Mouse (Mus musculus) midbrain, embryonic 11.5 days (tissue): ENCODE data around the gene Fli1. TPM values are rescaled to one million over a fixed set of nuclear protein-coding genes. Genes with fewer than 3 reads are reported as not detected.

Source experiments
- ATAC-seq: fragments of 200-750 bp; cut with Nextera tagmentation; 2 replicates; pipeline ENCODE4 v1.8.0; 2017; ENCODE audit warnings: moderate TSS enrichment, moderate library complexity; ENCODE audit not compliant: low FRiP score
- DNase-seq: peaks from one replicate; pipeline ENCODE4 v3.0.0; 2015; ENCODE audit warnings: low spot score; ENCODE audit errors: missing footprints
- H3K27ac ChIP-seq: fragments of 300-500 bp; sonication (generic); 2 replicates; pipeline ENCODE4 v1.5.1; 2014; ENCODE audit warnings: low read depth, low read length
- H3K27me3 ChIP-seq: fragments of 300-500 bp; sonication (generic); 2 replicates; pipeline ENCODE4 v1.6.1; 2014; ENCODE audit warnings: mild to moderate bottlenecking, low read length, moderate library complexity, mixed read lengths; ENCODE audit not compliant: control insufficient read depth, insufficient read depth
- H3K36me3 ChIP-seq: fragments of 300-500 bp; sonication (generic); 2 replicates; pipeline ENCODE4 v1.6.1; 2014; ENCODE audit warnings: mild to moderate bottlenecking, low read length, moderate library complexity, mixed read lengths; ENCODE audit not compliant: control insufficient read depth, insufficient read depth
- H3K4me1 ChIP-seq: fragments of 300-500 bp; sonication (generic); 2 replicates; pipeline ENCODE4 v1.6.1; 2014; ENCODE audit warnings: low read length; ENCODE audit not compliant: control insufficient read depth, insufficient read depth
- H3K4me2 ChIP-seq: fragments of 300-500 bp; sonication (generic); 2 replicates; pipeline ENCODE4 v1.6.1; 2014; ENCODE audit warnings: mild to moderate bottlenecking, moderate library complexity
- H3K4me3 ChIP-seq: fragments of 300-500 bp; sonication (generic); 2 replicates; pipeline ENCODE4 v1.5.1; 2014; ENCODE audit warnings: low read depth, low read length
- H3K9ac ChIP-seq: fragments of 300-500 bp; sonication (generic); 2 replicates; pipeline ENCODE4 v1.6.1; 2014; ENCODE audit warnings: low read length
- H3K9me3 ChIP-seq: fragments of 300-500 bp; sonication (generic); 2 replicates; pipeline ENCODE4 v1.6.1; 2016; ENCODE audit warnings: low read length; ENCODE audit not compliant: control insufficient read depth
- WGBS: fragments of 180-500 bp; shearing (Covaris S2); extraction: QIAGEN DNeasy Blood & Tissue Kit; methylation state at CpG from one replicate; pipeline ENCODE4 v1.1.7; 2014; 5-methylcytosine and 5-hydroxymethylcytosine counted together
- polyA plus RNA-seq: library from polyadenylated mRNA; unstranded; fragments of >200 nt; fragmentation: Nextera tagmentation; extraction: Ambion mirVana; gene quantifications from 2 replicates; pipeline ENCODE4 v1.2.1, GENCODE M21; 2014

Gene Fli1
- polyA plus RNA-seq, 1 experiment from 2014 or later = 12.6 TPM

GRCm38 (mm10) chr9:32559859-32560258, 17.2 kb upstream of the Fli1 start:
- ATAC-seq = no peak
- no peak overlapping the region for H3K4me2 ChIP-seq
- H3K4me3 ChIP-seq = no peak overlapping the region
- no peaks in the 10 kb centered on the region; the same call in 1 of the 2 replicates for H3K27me3 ChIP-seq
- no peak overlapping the region for H3K9ac ChIP-seq
- no peak overlapping the region for H3K27ac ChIP-seq
- no peaks in the 10 kb centered on the region for H3K36me3 ChIP-seq
- no peak for DNase-seq
- WGBS = 83% methylated on average over 8 of the region's 8 CpGs
- H3K9me3 ChIP-seq = no peaks in the 10 kb centered on the region
- no peaks in the 10 kb centered on the region for H3K4me1 ChIP-seq

DNA sequence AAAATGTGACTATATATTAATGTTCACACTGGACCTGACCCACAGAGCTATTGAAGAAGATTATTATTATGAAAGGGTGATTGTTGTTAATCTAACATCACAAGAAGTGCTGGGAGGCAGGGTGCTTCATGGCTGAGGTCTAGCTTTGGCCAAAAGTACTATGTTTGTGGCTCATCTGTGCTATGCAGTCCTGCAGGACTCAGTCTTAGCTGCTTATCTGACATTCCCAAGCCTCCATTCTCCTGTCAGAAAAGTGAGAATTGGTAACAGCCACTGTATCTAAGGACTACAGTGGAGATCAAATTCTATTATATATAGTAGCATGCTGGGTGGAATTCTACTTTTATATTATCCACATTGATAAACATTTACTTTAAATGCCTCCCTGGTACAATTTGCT, 16.8 kb upstream of the Fli1 start:
- ATAC-seq (no peak), DNase-seq (no peak)
- no peak overlapping the region for H3K4me2 ChIP-seq
- H3K36me3 ChIP-seq = no peaks in the 10 kb centered on the region
- H3K9me3 ChIP-seq = no peaks in the 10 kb centered on the region
- no peak overlapping the region for H3K27ac ChIP-seq
- no peak overlapping the region for H3K4me3 ChIP-seq
- no peak overlapping the region for H3K9ac ChIP-seq
- H3K4me1 ChIP-seq = no peaks in the 10 kb centered on the region
- no peaks in the 10 kb centered on the region; the same call in 1 of the 2 replicates for H3K27me3 ChIP-seq

DNA sequence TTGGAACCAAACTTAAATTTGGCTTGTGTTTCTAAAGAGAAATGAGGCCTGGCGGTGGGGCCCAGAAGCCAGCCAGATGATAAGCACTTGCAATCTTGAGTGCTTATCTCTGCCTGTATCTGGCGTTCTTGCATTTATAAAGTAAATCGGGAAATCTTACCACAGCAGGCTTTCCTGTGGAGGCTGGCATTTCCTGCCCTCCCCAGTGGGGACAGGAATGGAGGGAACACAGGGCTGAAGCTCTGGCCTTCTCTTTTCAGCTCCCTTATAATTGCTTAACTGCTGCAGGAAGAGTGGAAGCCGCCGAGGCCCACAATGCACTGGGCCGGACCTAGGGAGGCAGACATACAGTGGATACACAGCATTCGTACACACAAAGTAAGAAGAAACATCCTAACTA, 13.7 kb upstream of the Fli1 start:
- Histone ChIP-seq H3K36me3 (no peaks in the 10 kb centered on the region), H3K27me3 (no peaks in the 10 kb centered on the region; the same call in 1 of the 2 replicates), H3K4me1 (no peaks in the 10 kb centered on the region), H3K27ac (no peak overlapping the region), H3K9ac (no peak overlapping the region), H3K9me3 (no peaks in the 10 kb centered on the region), H3K4me2 (no peak overlapping the region), H3K4me3 (no peak overlapping the region)
- ATAC-seq (no peak), DNase-seq (no peak)
- WGBS = 82% methylated on average over 7 of the region's 7 CpGs

GRCm38 (mm10) chr9:32555279-32555678, 12.6 kb upstream of the Fli1 start:
- H3K4me2 ChIP-seq = no peak overlapping the region
- WGBS = 77% methylated on average over 3 of the region's 3 CpGs
- DNase-seq (no peak), ATAC-seq (no peak)
- no peaks in the 10 kb centered on the region; the same call in 1 of the 2 replicates for H3K27me3 ChIP-seq
- H3K4me3 ChIP-seq = no peak overlapping the region
- no peaks in the 10 kb centered on the region for H3K9me3 ChIP-seq
- H3K27ac ChIP-seq = no peak overlapping the region
- H3K9ac ChIP-seq = no peak overlapping the region
- no peaks in the 10 kb centered on the region for H3K36me3 ChIP-seq
- peaks cover 5% of the 10 kb centered on the region; the same call in 1 of the 2 replicates for H3K4me1 ChIP-seq

DNA sequence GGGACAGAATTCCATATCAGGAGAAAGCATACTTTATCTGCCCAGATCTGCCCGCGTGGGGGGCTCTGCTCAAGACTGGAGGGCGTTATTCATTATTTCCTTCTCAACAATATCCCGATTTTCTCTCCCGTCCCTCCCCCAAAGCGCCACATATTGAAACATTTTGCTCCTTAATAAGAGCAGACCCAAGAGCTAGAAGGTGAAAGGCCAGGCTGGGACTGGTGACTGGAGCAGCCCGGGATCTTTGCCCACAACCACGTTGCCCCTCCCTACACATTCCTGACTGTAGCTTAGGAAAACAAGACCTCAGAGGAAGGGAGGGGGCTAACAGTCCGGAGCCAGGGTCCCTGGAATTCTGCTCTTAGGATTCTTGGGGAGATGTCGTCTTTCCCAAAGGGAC, 7.9 kb upstream of the Fli1 start:
- Histone ChIP-seq H3K4me2 (no peak overlapping the region), H3K27ac (no peak overlapping the region)

DNA sequence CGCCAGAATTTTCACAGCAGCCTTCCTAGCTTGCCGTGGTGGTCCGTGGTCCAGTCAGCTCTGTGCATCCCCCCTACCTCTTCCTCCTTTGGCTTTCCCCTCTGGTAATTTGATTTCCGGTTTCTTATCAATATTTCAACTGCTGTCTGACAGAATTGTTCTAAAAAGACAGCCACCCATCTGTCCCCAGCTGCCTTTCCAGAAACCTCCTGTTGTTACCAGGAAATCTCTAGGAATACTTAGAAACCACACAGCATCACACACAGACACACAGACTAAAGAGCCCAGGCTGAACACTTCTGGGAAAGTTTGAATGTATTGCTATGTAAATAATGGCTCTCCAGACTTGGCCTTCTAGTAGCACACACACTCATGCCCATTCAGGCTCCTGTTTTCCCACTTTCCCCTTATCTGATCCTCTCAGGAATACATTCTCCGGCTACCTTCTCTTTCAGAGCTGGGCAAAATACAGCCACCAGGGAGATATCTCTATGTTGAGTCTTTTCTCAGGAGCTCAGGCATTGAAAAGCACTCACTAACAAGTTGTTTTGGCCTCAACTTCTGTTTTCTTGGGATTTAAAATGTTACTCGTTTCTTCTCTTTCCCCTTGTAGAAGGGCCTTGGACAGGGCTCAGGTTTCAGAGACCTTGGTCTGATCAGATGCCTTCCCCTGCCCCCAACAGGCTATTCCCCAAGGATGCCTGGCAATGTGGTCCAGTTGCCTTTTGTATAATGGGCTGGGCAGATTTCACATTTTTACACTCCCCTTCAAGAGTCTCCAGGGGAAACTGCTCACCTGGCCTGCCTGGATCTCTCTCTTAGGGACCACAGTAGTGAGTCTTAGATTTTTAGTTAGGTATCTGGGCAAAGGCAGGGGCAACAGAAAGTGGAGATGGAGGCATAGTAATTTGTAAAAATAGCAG, 7.1 kb upstream of the Fli1 start:
- peaks cover 14% of the 10 kb centered on the region for H3K4me1 ChIP-seq
- no peak overlapping the region for H3K4me3 ChIP-seq
- H3K27ac ChIP-seq = no peak overlapping the region
- H3K9me3 ChIP-seq = no peaks in the 10 kb centered on the region
- DNase-seq (peak; percentile 86), ATAC-seq (no peak)
- no peak overlapping the region for H3K4me2 ChIP-seq
- peaks cover 42% of the 10 kb centered on the region for H3K27me3 ChIP-seq
- H3K9ac ChIP-seq = no peak overlapping the region
- 16% methylated on average over 6 of the region's 6 CpGs for WGBS
- H3K36me3 ChIP-seq = no peaks in the 10 kb centered on the region

More for the DNA sequence above, 7.9 kb upstream of the Fli1 start:
- WGBS = 2% methylated on average over 10 of the region's 10 CpGs
- Histone ChIP-seq H3K27me3 (peaks cover 34% of the 10 kb centered on the region), H3K4me1 (peaks cover 9% of the 10 kb centered on the region; the same call in 1 of the 2 replicates), H3K9ac (no peak overlapping the region), H3K36me3 (no peaks in the 10 kb centered on the region), H3K4me3 (no peak overlapping the region), H3K9me3 (no peaks in the 10 kb centered on the region)
- peak; percentile 68; the same call in 1 of the 2 replicates for ATAC-seq
- no peak for DNase-seq

- H3K4me1 ChIP-seq = peaks cover 33% of the 10 kb centered on the region
- H3K9me3 ChIP-seq = no peaks in the 10 kb centered on the region
- no peak for ATAC-seq
- H3K27ac ChIP-seq = no peak overlapping the region
- H3K4me2 ChIP-seq = no peak overlapping the region
- no peak overlapping the region for H3K4me3 ChIP-seq
- whole genome bisulfite sequencing = 45% methylated on average over 2 of the region's 2 CpGs
- H3K9ac ChIP-seq = no peak overlapping the region
- DNase-seq = peak; percentile 81
- H3K36me3 ChIP-seq = no peaks in the 10 kb centered on the region
- peaks cover 71% of the 10 kb centered on the region for H3K27me3 ChIP-seq
Observed at GRCm38 (mm10) chr9:32546731-32547130, 4.1 kb upstream of the Fli1 start.

GRCm38 (mm10) chr9:32544731-32545661, 2.3 kb upstream of the Fli1 start:
- peaks cover 80% of the 10 kb centered on the region for H3K27me3 ChIP-seq
- H3K27ac ChIP-seq = no peak overlapping the region
- no peaks in the 10 kb centered on the region for H3K9me3 ChIP-seq
- peak overlapping the region; percentile 27 for H3K4me2 ChIP-seq
- WGBS = under 1% methylated on average over 40 of the region's 40 CpGs
- H3K4me1 ChIP-seq = peaks cover 35% of the 10 kb centered on the region
- no peak overlapping the region for H3K9ac ChIP-seq
- 0 out of 2 replicates have a peak, but pooled peaks have one; percentile 3 for ATAC-seq
- H3K4me3 ChIP-seq = peak overlapping the region; percentile 1; the same call in 1 of the 2 replicates
- H3K36me3 ChIP-seq = no peaks in the 10 kb centered on the region
- DNase-seq = peak; percentile 95
